Mouse (Mus musculus) heart, embryonic 16.5 days (tissue): ENCODE results near the gene Stk25. TPM values are rescaled to one million over a fixed set of nuclear protein-coding genes. Genes with fewer than 3 reads are reported as not detected.

Experiments
- ATAC-seq: fragments of 200-750 bp; cut with Nextera tagmentation; replicated peaks from 2 replicates; pipeline ENCODE4 v1.8.0; 2017; ENCODE audit warnings: moderate number of reproducible peaks; ENCODE audit not compliant: insufficient read depth, low FRiP score; ENCODE audit errors: extremely low read depth
- H3K27ac ChIP-seq: fragments of 300-500 bp; sonication (generic); 2 replicates; pipeline ENCODE4 v1.5.1; 2014; ENCODE audit warnings: mild to moderate bottlenecking, low read length, control low read depth, moderate library complexity
- H3K27me3 ChIP-seq: fragments of 300-500 bp; sonication (generic); 2 replicates; pipeline ENCODE4 v1.6.1; 2014; ENCODE audit warnings: low read length, mixed read lengths; ENCODE audit not compliant: control insufficient read depth, insufficient read depth
- H3K36me3 ChIP-seq: fragments of 300-500 bp; sonication (generic); 2 replicates; pipeline ENCODE4 v1.6.1; 2014; ENCODE audit not compliant: control insufficient read depth, insufficient read depth
- H3K4me1 ChIP-seq: fragments of 300-500 bp; sonication (generic); 2 replicates; pipeline ENCODE4 v1.6.1; 2014; ENCODE audit warnings: low read length, mixed read lengths; ENCODE audit not compliant: control insufficient read depth, insufficient read depth
- H3K4me2 ChIP-seq: fragments of 300-500 bp; sonication (generic); 2 replicates; pipeline ENCODE4 v1.6.1; 2014; ENCODE audit warnings: low read depth, mild to moderate bottlenecking, control low read depth, low read length
- H3K4me3 ChIP-seq: fragments of 300-500 bp; sonication (generic); 2 replicates; pipeline ENCODE4 v1.5.1; 2014; ENCODE audit warnings: mild to moderate bottlenecking, control low read depth, low read length
- H3K9ac ChIP-seq: fragments of 300-500 bp; sonication (generic); 2 replicates; pipeline ENCODE4 v1.6.1; 2014; ENCODE audit warnings: low read length, control low read depth
- H3K9me3 ChIP-seq: fragments of 300-500 bp; sonication (generic); replicated peaks from 2 replicates; pipeline ENCODE4 v1.6.1; 2016; ENCODE audit warnings: low read length; ENCODE audit not compliant: control insufficient read depth
- WGBS: fragments of 180-500 bp; shearing (Covaris S2); extraction: QIAGEN DNeasy Blood & Tissue Kit; methylation state at CpG from one replicate; pipeline ENCODE4 v1.1.7; 2014; 5-methylcytosine and 5-hydroxymethylcytosine counted together
- polyA plus RNA-seq: library from polyadenylated mRNA; unstranded; fragments of >200 nt; fragmentation: Nextera tagmentation; extraction: Ambion mirVana; gene quantifications from 2 replicates; pipeline ENCODE4 v1.2.1, GENCODE M21; 2015

The Stk25 gene
- polyA plus RNA-seq, 1 experiment from 2014 or later, result 158 TPM

DNA sequence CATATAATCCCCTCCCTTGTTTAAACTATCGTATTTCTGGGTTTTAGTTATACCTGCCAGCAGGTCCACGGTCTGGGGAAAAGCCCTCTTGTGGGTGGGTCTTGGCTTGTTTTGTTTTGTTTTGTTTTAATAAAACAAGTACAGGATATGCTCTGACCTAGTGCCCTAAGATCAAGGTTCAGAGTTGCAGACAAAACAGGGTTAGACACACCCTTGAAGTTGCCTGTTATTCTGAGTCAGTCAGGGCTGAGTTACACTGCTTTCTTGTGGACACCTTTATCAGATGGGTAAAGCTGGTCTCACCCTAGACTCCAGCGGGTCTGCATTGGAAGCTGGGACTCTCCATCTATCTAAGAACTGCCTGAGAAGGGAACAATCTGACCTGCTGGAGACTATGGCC, 35.0 kb upstream of the Stk25 start:
- Histone ChIP-seq H3K9me3 (no peaks in the 10 kb centered on the region), H3K4me2 (no peak overlapping the region), H3K9ac (no peak overlapping the region), H3K4me3 (no peak overlapping the region), H3K36me3 (0 out of 2 replicates have a peak, but pooled peaks cover 4% of the 10 kb centered on the region), H3K27me3 (no peaks in the 10 kb centered on the region), H3K4me1 (peaks cover 23% of the 10 kb centered on the region), H3K27ac (no peak overlapping the region)
- 82% methylated on average over 3 of the region's 3 CpGs for WGBS
- no peak for ATAC-seq

DNA sequence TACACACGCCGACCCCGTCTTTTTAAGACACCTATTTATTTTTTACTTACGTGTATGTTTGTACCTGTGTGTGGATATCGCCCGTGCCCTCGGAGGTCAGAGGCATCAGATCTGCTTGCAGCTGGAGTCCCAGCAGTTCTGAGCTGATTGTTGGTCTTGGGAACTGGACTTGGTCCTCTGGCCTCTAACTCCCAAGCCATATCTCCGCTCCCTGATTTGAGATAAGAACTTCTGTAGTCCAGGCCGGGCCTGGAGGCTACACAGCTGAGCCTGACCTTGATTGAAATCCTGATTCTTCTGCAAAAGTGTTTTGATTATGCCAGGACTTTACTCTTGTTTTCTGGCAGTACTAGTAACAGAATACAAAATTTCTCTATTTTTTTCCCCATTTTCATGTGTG, 34.3 kb upstream of the Stk25 start:
- Histone ChIP-seq H3K9me3 (no peaks in the 10 kb centered on the region), H3K4me1 (peaks cover 22% of the 10 kb centered on the region), H3K4me3 (no peak overlapping the region), H3K36me3 (0 out of 2 replicates have a peak, but pooled peaks cover 4% of the 10 kb centered on the region), H3K27ac (no peak overlapping the region), H3K27me3 (no peaks in the 10 kb centered on the region), H3K9ac (no peak overlapping the region), H3K4me2 (no peak overlapping the region)
- no peak for ATAC-seq
- 86% methylated on average over 9 of the region's 9 CpGs for WGBS

DNA sequence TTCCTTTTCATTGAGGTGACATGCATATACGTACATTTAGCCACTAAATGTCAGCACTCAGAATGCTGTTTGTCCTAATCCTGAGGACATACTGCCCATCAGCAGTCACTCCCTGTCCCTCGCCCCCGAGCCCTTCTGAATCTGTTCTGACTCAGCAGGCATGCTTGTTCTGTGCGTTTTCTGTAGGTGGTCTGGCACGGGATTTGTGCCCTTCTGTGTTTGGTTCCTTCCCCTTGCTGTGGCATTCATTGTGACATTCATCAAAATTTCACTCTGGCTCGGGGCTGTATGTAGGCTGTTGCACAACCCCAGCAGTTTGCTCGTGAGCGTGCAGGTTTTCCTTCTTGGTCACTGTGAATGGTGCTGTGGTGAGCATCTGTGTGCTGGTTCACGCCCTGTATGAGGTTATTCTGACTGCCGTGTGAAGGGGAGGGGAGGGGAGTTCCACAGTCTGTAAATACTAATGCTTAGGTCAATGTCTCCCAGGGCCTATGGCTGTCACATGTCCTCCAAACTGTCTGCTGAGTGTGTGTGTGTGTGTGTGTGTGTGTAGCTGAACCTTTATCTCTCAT, 33.4 kb upstream of the Stk25 start:
- no peak for ATAC-seq

DNA sequence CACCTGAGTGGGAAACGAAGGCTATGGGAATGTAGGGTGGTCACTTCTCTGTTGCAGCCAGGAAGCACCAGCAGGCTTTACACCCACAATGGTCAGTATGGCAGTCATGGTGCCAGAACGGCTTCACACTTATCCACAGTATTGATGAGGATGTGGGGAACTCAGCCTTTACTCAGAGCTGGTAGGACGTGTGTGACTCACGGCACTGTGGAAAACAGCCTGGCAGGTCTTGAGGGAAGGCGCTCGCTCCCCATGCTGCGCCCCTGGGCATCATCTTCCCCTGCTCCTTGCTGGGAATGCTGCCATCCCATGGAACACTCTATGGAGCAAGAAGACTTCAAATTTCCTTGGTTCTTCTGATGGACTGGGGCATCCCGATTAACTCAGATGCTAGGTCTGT, 32.6 kb upstream of the Stk25 start:
- Histone ChIP-seq H3K4me2 (no peak overlapping the region), H3K4me1 (peaks cover 14% of the 10 kb centered on the region), H3K9me3 (no peaks in the 10 kb centered on the region), H3K36me3 (0 out of 2 replicates have a peak, but pooled peaks cover 4% of the 10 kb centered on the region), H3K9ac (no peak overlapping the region), H3K27me3 (no peaks in the 10 kb centered on the region), H3K4me3 (no peak overlapping the region), H3K27ac (no peak overlapping the region)
- WGBS, result 88% methylated on average over 8 of the region's 8 CpGs
- no peak for ATAC-seq

More for the DNA sequence above, 33.4 kb upstream of the Stk25 start:
- Histone ChIP-seq H3K27me3 (no peaks in the 10 kb centered on the region), H3K4me2 (no peak overlapping the region), H3K36me3 (0 out of 2 replicates have a peak, but pooled peaks cover 4% of the 10 kb centered on the region), H3K4me1 (peaks cover 16% of the 10 kb centered on the region), H3K9ac (no peak overlapping the region), H3K27ac (no peak overlapping the region), H3K4me3 (no peak overlapping the region), H3K9me3 (no peaks in the 10 kb centered on the region)
- WGBS, result 76% methylated on average over 10 of the region's 10 CpGs

DNA sequence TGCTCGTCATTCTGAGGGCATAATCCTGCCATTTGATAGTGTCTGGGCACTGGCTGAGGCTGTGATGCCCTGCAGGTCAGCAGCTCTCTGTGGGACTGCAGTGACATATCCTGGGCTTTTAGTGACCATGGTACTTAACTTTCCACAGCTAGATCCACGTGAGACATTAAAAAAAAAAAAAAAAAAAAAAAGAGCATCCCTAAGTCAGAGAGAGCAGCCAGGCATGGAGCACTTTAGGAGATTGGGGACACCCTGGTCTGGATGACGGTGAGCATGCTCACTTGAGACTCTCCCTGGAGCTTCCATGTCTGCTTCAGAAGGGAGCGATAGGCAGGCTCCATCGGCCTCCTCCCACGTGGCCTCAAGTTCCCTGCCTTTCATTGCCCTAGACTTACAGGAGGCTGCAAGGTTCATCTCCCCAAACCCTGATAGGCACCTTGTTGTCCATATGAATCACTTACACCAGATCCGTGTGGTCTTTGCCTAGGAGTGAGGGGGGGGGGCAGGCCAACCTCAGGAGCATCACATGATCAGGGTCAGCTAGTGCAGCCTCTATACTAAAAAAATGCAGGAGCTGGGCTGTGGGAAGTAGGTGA, 31.5 kb upstream of the Stk25 start:
- H3K4me2 ChIP-seq, result no peak overlapping the region
- peaks cover 13% of the 10 kb centered on the region for H3K4me1 ChIP-seq
- no peaks in the 10 kb centered on the region for H3K27me3 ChIP-seq
- no peak for ATAC-seq
- H3K9ac ChIP-seq, result no peak overlapping the region
- H3K9me3 ChIP-seq, result no peaks in the 10 kb centered on the region
- 81% methylated on average over 7 of the region's 7 CpGs for WGBS
- no peak overlapping the region for H3K4me3 ChIP-seq
- 0 out of 2 replicates have a peak, but pooled peaks cover 4% of the 10 kb centered on the region for H3K36me3 ChIP-seq
- no peak overlapping the region for H3K27ac ChIP-seq

DNA sequence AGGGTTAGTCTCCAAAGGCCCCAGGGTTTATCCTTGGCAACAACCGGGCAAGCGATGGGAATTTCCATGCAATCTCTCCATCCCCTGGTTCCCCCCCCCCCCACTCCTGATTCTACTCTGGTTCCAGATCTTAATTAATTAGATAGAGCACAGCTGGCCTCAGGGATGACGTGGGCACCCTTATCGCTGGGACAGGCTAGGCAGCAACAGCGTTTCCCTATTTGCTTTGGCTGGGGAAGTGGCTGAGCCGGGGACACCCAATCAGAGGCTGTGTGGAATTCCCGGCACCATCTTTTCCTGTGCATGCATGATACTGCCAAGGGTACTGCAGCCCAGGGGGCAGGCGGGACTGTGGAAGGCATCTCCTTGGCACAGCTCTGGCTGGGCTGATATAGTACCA, 29.7 kb upstream of the Stk25 start:
- Histone ChIP-seq H3K9me3 (no peaks in the 10 kb centered on the region), H3K27me3 (no peaks in the 10 kb centered on the region), H3K4me3 (no peak overlapping the region), H3K36me3 (0 out of 2 replicates have a peak, but pooled peaks cover 4% of the 10 kb centered on the region), H3K27ac (no peak overlapping the region), H3K4me1 (peaks cover 9% of the 10 kb centered on the region), H3K9ac (no peak overlapping the region), H3K4me2 (no peak overlapping the region)
- 72% methylated on average over 8 of the region's 8 CpGs for WGBS
- ATAC-seq, result peak; percentile 33; the same call in 1 of the 2 replicates

DNA sequence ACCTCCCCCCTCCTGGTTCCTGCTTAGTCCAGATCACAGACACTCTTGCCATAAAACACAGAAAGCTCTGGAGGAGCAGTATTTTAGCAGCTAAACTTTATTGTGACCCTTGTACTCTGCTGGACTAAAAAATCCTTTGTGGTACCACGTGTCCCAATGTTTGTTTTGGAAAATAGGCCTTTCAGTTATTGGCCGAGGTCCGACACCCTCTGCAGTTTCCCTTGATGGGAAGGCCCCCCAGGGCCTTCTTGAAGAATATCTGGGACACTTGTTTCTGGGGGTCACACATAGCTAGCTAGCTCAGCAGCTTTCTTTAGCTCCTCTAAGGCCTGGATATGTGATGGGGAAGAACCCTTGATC, 28.5 kb upstream of the Stk25 start:
- H3K27me3 ChIP-seq, result no peaks in the 10 kb centered on the region
- H3K36me3 ChIP-seq, result 0 out of 2 replicates have a peak, but pooled peaks cover 4% of the 10 kb centered on the region
- no peaks in the 10 kb centered on the region for H3K9me3 ChIP-seq
- no peak for ATAC-seq
- H3K4me1 ChIP-seq, result peaks cover 9% of the 10 kb centered on the region
- H3K9ac ChIP-seq, result peak overlapping the region; percentile 84
- H3K27ac ChIP-seq, result no peak overlapping the region
- H3K4me3 ChIP-seq, result peak overlapping the region; percentile 77
- 54% methylated on average over 3 of the region's 3 CpGs for WGBS
- peak overlapping the region; percentile 99 for H3K4me2 ChIP-seq

DNA sequence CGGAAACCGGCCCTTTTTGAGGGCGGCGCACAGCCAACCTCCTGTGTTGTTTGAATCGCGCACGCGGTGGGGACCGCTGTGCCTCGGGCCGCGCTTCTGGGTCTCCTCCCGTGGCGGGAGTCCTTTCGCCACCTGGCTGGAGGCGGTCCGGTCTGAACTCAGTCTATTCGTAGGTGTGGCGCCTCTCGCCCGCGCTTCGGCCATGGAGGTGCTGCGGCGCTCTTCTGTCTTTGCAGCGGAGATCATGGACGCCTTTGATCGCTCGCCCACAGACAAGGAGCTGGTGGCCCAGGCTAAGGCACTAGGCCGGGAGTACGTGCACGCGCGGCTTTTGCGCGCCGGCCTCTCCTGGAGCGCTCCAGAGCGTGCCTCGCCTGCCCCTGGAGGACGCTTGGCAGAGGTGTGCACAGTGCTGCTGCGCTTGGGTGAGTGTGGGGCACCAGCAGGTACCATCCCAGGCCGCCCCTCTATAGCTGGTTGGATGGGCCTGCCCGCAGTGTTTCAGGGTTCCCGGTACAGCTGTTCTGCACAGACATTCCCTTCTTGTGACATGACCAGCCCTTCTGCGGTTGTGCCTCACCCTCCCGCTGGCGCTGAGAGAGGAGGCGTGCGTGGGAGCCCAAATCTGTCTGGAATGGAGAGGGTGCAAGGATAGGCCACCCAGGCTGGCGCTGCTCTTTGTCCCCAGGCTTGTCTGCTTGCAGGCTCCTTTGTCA, 27.9 kb upstream of the Stk25 start:
- Histone ChIP-seq H3K9ac (peak overlapping the region; percentile 84), H3K4me1 (peaks cover 9% of the 10 kb centered on the region), H3K4me2 (peak overlapping the region; percentile 99), H3K4me3 (peak overlapping the region; percentile 77), H3K27me3 (no peaks in the 10 kb centered on the region), H3K9me3 (no peaks in the 10 kb centered on the region), H3K36me3 (0 out of 2 replicates have a peak, but pooled peaks cover 4% of the 10 kb centered on the region), H3K27ac (peak overlapping the region; percentile 67)
- ATAC-seq, result peak; percentile 50
- WGBS, result 4% methylated on average over 51 of the region's 51 CpGs
